Mouse (Mus musculus): ENCODE results near the gene Rnf34. TPM values are rescaled to one million over a fixed set of nuclear protein-coding genes. Genes with fewer than 3 reads are reported as not detected.

Gene Rnf34
- total RNA-seq, 4 experiments from 2014 or later: 30.7 to 39.8 (median 35.3) TPM

DNA sequence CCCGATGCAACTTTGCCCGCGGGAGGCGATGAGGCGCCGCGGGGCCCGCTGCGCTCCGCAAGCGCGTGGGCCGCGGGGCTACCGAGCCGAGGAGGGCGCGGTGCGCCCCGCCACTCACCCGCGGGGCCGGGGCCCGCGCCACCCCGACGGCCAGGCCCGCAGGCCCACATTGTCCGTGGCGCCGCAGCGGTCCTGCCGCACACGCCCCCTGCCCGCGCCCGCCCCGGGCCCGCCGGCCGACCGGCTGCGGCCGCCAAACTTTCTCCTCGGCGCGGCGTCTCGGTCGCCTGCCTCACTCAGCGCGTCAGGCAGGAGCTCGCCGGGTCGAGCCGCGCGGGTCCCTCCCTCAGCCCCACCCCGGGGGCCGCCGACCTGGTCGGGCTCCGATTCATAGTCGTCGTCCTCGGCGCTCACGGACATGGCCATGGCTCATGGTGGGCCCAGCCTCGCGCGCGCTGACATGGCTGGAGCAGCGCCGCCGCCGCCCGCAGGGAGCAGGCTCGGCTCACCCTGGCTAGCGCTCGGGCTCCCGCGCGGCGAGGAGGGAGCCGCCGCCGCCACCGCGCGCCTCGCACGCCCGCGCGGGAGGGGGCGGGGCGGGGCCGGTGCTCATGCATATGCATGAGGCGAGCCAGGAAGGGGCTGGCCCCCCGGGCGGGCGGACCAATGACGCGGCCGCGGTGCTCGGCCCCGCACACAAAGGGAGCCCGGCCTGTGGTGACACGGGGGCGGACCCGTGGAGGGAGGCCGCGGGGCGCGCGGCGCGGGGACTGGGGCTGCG is 50.1 kb downstream of the Rnf34 start:
- peak; percentile 78 for DNase-seq (ENCODE audit: low spot score)

DNA sequence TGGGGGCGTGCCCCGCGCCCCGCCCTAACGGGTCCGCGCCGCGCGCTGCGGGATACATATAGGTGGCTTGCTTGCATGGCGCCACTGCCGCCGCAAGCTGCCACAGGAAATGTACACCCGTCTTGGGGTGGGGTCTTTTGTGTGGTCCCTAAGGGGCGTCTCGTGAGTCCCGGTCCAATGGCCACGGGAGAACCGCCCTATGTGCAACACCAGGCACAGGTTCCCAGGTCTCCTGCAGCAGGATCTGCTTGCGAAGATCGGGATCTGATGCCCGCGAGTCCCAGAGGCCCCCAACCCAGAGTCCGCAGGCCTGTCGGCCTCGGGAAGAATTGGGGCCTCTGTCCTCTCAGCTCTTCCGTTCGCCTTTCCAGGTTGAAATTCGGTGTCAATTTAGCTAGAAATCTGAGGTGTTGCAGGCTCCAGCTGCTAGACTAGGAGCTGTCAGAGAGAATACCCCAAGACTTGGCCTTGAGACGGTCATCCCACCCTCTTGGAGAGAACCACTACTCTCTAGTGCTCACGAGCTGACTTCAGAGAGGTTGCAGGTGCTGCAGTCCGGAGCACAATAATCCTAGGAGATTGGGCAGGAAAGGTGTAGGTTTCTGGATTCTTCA is 50.8 kb downstream of the Rnf34 start:
- DNase-seq (ENCODE audit: low spot score): no peak

DNA sequence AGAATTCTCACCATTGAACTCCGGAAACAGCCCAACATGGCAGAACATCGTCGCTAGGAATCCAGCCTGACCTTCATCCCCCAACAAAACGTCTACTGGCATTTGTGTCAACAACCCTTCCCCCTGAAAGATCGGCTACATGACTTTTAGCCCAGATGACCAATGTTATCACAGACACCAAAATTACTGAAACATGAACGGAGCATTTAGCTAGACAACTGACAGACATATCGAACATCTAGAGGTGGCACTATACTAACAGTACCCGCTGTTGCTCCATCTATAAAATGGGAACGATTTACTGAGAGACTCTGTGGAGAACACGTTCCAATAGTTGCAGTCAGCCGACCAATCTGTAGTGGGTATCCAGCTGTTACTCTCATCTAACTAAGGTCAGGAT is 51.3 kb downstream of the Rnf34 start:
- no peak for DNase-seq (ENCODE audit: low spot score)

DNA sequence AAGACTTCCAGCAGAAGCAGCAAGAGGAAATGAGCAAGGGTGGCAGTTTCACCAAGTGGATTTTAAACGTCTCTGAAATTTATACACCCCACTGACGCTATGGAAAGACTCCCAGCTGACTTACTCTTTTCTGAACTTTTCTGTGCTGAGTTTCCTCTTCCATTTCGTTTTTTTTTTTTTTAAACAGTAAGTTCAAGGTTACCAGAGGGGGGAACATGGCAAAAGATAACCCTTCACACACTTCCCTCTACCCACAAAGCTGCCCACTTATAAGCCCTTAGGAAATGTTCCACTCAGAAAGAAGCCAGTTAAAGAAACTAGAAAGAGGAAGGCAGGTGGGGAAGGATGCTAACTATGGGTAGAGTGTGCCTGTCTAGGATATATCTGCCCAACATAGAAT is 51.8 kb downstream of the Rnf34 start:
- no peak for DNase-seq (ENCODE audit: low spot score)

DNA sequence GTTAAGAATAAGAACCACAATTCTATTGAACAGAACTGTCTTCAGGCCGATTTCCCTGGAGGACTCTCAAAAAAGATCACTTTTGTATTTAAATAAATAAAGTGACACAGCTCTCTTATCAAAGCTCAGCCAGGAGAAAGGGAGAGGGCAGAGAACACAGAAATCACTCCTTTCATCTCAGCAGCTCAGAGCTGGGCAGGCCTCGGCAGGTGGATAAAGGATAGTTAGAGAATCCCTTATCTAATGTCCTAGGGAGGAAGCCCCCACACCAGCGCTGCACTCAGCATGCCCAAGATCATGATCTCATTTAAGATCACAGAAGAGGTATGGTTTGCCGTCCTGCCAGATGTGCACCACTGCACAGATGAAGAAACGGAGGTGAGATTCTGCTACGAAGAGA is 52.4 kb downstream of the Rnf34 start:
- DNase-seq (ENCODE audit: low spot score): no peak

DNA sequence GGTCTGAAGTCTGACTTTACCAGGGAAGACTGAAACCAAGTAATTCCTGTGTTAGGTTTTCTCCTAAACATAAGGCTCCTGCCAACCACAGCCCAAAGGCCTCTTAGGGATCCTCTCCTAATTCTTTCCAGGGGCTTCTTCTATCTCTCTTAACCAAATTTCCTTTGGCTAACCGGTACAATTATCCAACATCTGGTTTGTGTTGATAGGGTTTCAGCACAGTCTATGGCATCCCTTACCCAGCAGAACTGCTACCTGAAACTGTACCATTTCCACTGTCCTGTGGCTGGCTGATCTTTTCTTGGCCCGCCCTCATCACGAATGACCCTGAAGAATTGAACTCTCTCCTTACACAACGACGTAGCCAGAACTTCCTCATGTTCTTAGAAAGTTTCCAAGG is 53.3 kb downstream of the Rnf34 start:
- no peak for DNase-seq (ENCODE audit: low spot score)

DNA sequence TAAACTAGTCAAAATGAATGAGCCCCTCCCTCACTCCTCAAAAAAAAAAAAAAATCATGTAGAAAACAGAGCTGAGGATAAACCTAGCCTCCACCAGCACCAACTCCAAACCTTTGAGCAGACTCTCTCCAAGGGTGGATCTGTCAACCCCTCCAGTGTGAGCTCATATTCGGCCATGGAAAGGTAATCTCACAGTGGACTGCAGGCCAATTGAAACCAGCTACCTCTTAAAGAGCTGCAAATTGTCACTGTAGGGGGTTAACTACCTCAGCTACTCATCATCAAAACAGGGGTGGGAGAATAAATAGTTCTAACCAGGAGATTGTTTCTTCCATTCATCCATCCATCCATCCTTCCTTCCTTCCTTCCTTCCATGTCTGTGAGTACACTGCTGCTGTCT is 57.3 kb downstream of the Rnf34 start:
- DNase-seq (ENCODE audit: low spot score): no peak

DNA sequence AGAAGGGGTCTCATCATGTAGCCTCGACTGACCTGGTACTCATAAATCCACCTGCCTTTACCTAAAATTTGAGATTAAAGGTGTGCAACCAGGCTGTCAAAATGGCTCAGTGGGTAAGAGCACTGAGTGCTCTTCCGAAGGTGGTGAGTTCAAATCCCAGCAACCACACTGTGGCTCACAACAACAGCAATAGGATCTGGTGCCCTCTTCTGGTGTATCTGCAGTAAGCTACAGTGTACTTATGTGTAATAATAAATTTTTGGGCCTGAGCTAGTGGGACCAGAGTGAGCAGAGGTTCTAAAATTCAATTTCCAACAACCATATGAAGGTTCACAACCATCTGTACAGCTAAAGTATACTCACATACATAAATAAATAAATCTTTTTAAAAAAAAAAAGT is 58.2 kb downstream of the Rnf34 start:
- no peak for DNase-seq (ENCODE audit: low spot score)

DNA sequence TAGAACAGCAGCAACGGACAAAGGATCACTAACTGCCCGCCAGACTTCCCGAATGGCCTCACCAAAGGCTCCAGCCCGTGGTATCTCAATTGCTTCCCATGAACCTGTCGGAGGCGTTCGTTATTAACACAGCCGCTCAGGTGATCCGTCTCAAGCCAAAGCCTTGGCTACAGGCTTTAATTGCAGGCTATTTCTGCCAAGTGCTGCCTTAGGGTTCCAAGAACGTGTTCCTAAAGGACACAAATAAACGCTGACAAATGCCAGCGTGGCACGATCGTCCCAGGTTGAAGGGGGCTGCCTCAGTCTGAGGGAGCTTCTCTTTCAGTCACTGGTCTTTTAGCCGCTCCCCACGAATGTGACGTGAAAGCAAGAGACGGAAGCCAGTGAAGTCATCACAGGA is 59.6 kb downstream of the Rnf34 start:
- peak; percentile 30 for DNase-seq (ENCODE audit: low spot score)

DNA sequence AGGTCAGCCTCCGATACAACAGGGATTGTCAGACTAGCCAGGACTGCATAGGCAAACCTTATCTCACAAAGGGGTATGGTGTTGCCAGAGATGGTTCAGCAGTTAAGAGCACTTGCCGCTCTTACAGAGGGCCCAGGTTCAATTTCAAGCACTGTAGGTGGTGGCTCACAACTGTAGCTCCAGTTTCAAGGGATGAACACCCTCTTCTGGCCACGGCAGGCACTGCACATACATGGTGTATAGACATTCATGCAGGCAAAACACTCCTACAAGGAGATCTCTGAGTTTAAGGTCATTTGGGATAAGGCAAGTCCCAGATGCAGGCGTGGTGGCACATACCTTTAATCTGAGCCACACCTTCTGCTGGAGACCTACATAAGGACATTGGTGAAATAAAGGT is 63.0 kb downstream of the Rnf34 start:
- DNase-seq (ENCODE audit: low spot score): no peak

DNA sequence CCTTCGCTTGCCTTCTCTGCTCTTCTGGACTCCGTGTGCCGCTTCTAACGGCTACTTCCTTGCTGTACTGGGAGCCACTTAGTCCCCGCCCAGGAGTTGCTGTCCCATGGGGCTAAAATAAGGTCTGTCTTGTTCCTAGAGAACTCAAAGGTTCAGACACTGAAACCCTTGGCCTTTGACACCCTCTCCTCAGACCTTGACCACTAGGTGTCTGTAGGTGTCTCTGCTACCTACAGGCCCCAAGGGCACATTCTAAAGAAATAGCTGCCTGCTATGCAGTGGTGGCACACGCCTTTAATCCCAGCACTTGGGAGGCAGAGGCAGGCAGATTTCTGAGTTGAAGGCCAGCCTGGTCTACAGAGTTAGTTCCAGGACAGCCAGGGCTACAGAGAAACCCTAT is 66.3 kb downstream of the Rnf34 start:
- no peak for DNase-seq (ENCODE audit: low spot score)

DNA sequence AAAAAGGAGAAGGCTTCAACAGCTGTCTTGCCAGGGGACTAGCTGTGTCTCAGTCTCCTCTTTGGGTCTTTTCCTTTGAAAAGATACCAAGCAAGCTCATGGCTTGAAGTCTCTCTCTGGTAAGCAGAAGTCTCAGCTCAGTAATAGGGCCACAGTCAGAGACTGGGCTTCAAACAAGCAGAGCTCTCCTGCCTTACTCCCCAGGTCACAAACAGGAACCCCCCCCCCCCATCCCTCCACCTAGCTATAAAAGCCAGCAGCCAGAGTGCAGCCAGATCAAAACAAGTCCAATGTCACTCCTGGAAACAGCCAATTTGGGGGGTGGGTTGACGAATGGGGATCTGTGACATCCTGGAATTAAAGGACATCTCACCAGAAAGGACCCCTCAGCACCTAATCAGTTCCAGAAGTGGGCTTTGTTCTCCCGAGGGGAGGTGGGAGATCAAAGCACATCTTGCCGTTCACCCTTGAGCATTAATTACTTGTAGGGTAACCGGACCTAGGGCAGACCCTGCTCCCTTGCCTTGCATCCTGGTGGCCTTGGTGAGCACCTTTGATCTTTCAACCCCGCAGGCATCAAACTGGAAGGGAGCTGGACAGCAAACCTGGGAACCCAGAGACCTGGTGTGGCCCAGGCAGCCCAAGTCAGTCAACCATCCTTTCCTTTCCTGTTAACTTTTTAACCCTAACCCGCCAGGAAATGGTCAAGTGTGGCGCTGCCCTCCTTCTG is 68.3 kb downstream of the Rnf34 start:
- DNase-seq (ENCODE audit: low spot score): no peak

DNA sequence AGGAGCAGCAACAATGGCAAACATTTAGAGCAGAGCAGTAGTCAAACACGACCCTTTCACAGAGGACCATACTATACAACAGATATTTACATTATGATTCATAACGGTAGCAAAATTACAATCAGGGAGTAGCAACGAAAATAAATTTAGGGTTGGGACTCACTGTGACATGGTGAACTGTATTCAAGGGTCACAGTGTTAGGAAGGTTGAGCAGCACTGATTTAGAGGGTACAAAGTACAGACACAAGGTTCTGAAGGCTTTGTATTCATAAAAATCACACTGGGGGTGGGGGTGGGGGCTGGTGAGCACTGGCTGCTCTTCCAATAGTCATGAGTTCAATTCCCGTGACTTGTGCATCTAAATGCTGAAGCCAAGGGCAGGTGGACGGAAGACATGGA is 70.7 kb downstream of the Rnf34 start:
- DNase-seq (ENCODE audit: low spot score): no peak

Other genes with a start within 250 kb of the Rnf34 start
- gene Ift81, start 235.5 kb upstream of the Rnf34 start, total RNA-seq (2022): 10 to 100 TPM; 64.5 to 96.2 (median 80.6) TPM
- 1 to 10 TPM; 3.1 to 3.6 (median 3.4) TPM for gene P2rx7, start 206.1 kb upstream of the Rnf34 start, total RNA-seq (2022)
- gene P2rx4, start 142.5 kb upstream of the Rnf34 start, total RNA-seq (2022): 10 to 100 TPM; 16.2 to 19.3 (median 18.5) TPM
- 10 to 100 TPM in 3 of 4 experiments, 1 to 10 TPM in 1; 8.9 to 12.5 (median 11.3) TPM for gene Camkk2, start 70.6 kb upstream of the Rnf34 start, total RNA-seq (2022)
- 100 to 1,000 TPM; 151 to 179 (median 164) TPM for gene Anapc5, start 28.7 kb upstream of the Rnf34 start, total RNA-seq (2022)
- 10 to 100 TPM; 12.7 to 14.9 (median 14.4) TPM for gene Kdm2b, start 139.8 kb downstream of the Rnf34 start, total RNA-seq (2022)
- 10 to 100 TPM; 13.3 to 16.3 (median 15.2) TPM for gene Orai1, start 165.0 kb downstream of the Rnf34 start, total RNA-seq (2022)
- not detected for gene Morn3, start 197.0 kb downstream of the Rnf34 start, total RNA-seq (2022)
- 10 to 100 TPM in 1 of 4 experiments, 1 to 10 TPM in 3; 7.7 to 10.7 (median 8.4) TPM for gene Tmem120b, start 218.4 kb downstream of the Rnf34 start, total RNA-seq (2022)

Measured in heart, adult 8-10 months (tissue).